9 mouse cellular contexts compared by ENCODE assay signal in genomic region chr14:79773425-79774391, GRCm38 (mm10). TPM values are rescaled to one million over a fixed set of nuclear protein-coding genes. Genes with fewer than 3 reads are reported as not detected.
A peak's percentile ranks its signal among the peaks of the same experiment; 100 is the strongest.
DNase-seq lines count a peak whose midpoint lies in the region; ATAC-seq and TF ChIP-seq lines count a peak whose summit lies in the region.
"Had no signal": no experiment of that assay in that cellular context is flagged by ENCODE, and none has a peak within 500 bp of the region (broad histone marks: within the 10 kb centered on the region; RNA-seq: fewer than 3 reads in every experiment).

No protein-coding gene starts in this region.

- DNase-seq in heart, postnatal 25 days (ENCODE audit: low spot score): no peak
- DNase-seq in brain, embryonic 14.5 days (ENCODE audit: low read depth): peak; percentile 96
- no peak for DNase-seq in frontal cortex, postnatal 36 days (ENCODE audit: low spot score in 2 of 2)
- DNase-seq in urinary bladder, postnatal 14 days (ENCODE audit: low spot score): no peak
- DNase-seq in spleen, adult 18-20 months: no peak

- H3K4me3 ChIP-seq in heart, embryonic 12.5 days: peak overlapping the region; percentile 48
- H3K4me3 ChIP-seq in hindbrain, embryonic 12.5 days: peak overlapping the region; percentile 45
- peak overlapping the region; percentile 43 for H3K4me3 ChIP-seq in midbrain, embryonic 12.5 days
- H3K4me3 ChIP-seq: myocyte had no signal

- H3K4me1 ChIP-seq in heart, embryonic 12.5 days (replicated peaks): peaks cover 31% of the 10 kb centered on the region
- peaks cover 48% of the 10 kb centered on the region for H3K4me1 ChIP-seq in hindbrain, embryonic 12.5 days
- H3K4me1 ChIP-seq in midbrain, embryonic 12.5 days: peaks cover 53% of the 10 kb centered on the region

- under 1% methylated on average over 44 of the region's 44 CpGs for WGBS in heart, embryonic 12.5 days
- WGBS in hindbrain, embryonic 12.5 days: under 1% methylated on average over 44 of the region's 44 CpGs
- WGBS in midbrain, embryonic 12.5 days: under 1% methylated on average over 44 of the region's 44 CpGs

- H3K27me3 ChIP-seq in heart, embryonic 12.5 days (replicated peaks): peaks cover 75% of the 10 kb centered on the region
- H3K27me3 ChIP-seq in hindbrain, embryonic 12.5 days: peaks cover 38% of the 10 kb centered on the region
- H3K27me3 ChIP-seq in midbrain, embryonic 12.5 days: peaks cover 68% of the 10 kb centered on the region

- no peak overlapping the region for H3K27ac ChIP-seq in heart, embryonic 12.5 days (ENCODE audit: poor library complexity, severe bottlenecking)
- peak overlapping the region; percentile 79 for H3K27ac ChIP-seq in hindbrain, embryonic 12.5 days
- peak overlapping the region; percentile 90 for H3K27ac ChIP-seq in midbrain, embryonic 12.5 days (replicated peaks)

- intact Hi-C loops in heart, postnatal 25 days (cut with DNase I): loop anchor here (10.0 kb wide), 1 partner anchor 141 kb away; no protein-coding TSS in a partner anchor

- H3K9ac ChIP-seq in heart, embryonic 12.5 days: peak overlapping the region; percentile 46; the same call in 1 of the 2 replicates
- H3K9ac ChIP-seq in hindbrain, embryonic 12.5 days: peak overlapping the region; percentile 71
- H3K9ac ChIP-seq in midbrain, embryonic 12.5 days (replicated peaks): peak overlapping the region; percentile 47

- no peaks in the 10 kb centered on the region for H3K36me3 ChIP-seq in heart, embryonic 12.5 days
- H3K36me3 ChIP-seq in hindbrain, embryonic 12.5 days: no peaks in the 10 kb centered on the region
- H3K36me3 ChIP-seq in midbrain, embryonic 12.5 days: no peaks in the 10 kb centered on the region

- no peak for ATAC-seq in heart, embryonic 12.5 days (ENCODE audit: insufficient number of reproducible peaks, low FRiP score)
- peak; percentile 39 for ATAC-seq in hindbrain, embryonic 12.5 days (ENCODE audit: low FRiP score)
- peak; percentile 60 for ATAC-seq in midbrain, embryonic 12.5 days (ENCODE audit: low FRiP score, low read depth)

- H3K4me2 ChIP-seq in heart, embryonic 12.5 days: peak overlapping the region; percentile 82
- H3K4me2 ChIP-seq in hindbrain, embryonic 12.5 days (replicated peaks): peak overlapping the region; percentile 79
- H3K4me2 ChIP-seq in midbrain, embryonic 12.5 days (replicated peaks): peak overlapping the region; percentile 72

- TF ChIP-seq POLR2A in brain, embryonic 14.5 days (IDR thresholded peaks at IDR 0.05; ENCODE audit: borderline replicate concordance, extremely low read depth, insufficient read depth, insufficient read length, poor library complexity, severe bottlenecking): 0 out of 2 replicates have a peak, but pooled peaks have one; percentile 25

- TF ChIP-seq CTCF in brain, embryonic 14.5 days (IDR thresholded peaks at IDR 0.05; ENCODE audit: borderline replicate concordance, extremely low read depth, insufficient read depth, insufficient read length): no peak

- 0 out of 2 replicates have a peak, but pooled peaks cover 3% of the 10 kb centered on the region for H3K9me3 ChIP-seq in heart, embryonic 12.5 days (replicated peaks)
- H3K9me3 ChIP-seq in hindbrain, embryonic 12.5 days (replicated peaks): no peaks in the 10 kb centered on the region
- peaks cover 6% of the 10 kb centered on the region; the same call in 1 of the 2 replicates for H3K9me3 ChIP-seq in midbrain, embryonic 12.5 days

RNA-seq across cellular contexts. Expression of gene Pcdh8, which starts 2.6 kb away (rescaled TPM):
- 0.21 and 0.42 TPM in 2 replicates for polyA plus RNA-seq in heart, embryonic 12.5 days (2016; fragmentation: Nextera tagmentation; extraction: Ambion mirVana)
- total RNA-seq in heart, postnatal 25 days (2021): not detected
- polyA plus RNA-seq in brain, embryonic 14.5 days (2012; rRNA removed): 64.5 and 68.9 TPM in 2 replicates
- polyA plus RNA-seq in hindbrain, embryonic 12.5 days (2016; fragmentation: Nextera tagmentation; extraction: Ambion mirVana): 40.7 and 42.6 TPM in 2 replicates
- polyA plus RNA-seq in midbrain, embryonic 12.5 days (2016; fragmentation: Nextera tagmentation; extraction: Ambion mirVana): 70.7 and 73.6 TPM in 2 replicates

Comparison
In these comparisons a context has a peak if more than half of its experiments do, and no peak if none do; other contexts are left out.
1. RNA of gene Pcdh8, which starts 2.6 kb away (polyA plus RNA-seq): 70.7 to 73.6 TPM in midbrain, embryonic 12.5 days, 64.5 to 68.9 TPM in brain, embryonic 14.5 days and 40.7 to 42.6 TPM in hindbrain, embryonic 12.5 days; 0.21 to 0.42 TPM in heart, embryonic 12.5 days; every median in the first group is over 10 times any median in the second.
2. Peak in every context shown above with its lines, with median percentiles within 50 percentile points of each other: H3K4me2 ChIP-seq, H3K4me3 ChIP-seq and H3K9ac ChIP-seq.